Mouse (Mus musculus): ENCODE results near the gene Gdf15. TPM values are rescaled to one million over a fixed set of nuclear protein-coding genes. Genes with fewer than 3 reads are reported as not detected.

Gdf15 gene
- total RNA-seq, 2 experiments from 2014 or later: 1.4 to 2.0 TPM

DNA sequence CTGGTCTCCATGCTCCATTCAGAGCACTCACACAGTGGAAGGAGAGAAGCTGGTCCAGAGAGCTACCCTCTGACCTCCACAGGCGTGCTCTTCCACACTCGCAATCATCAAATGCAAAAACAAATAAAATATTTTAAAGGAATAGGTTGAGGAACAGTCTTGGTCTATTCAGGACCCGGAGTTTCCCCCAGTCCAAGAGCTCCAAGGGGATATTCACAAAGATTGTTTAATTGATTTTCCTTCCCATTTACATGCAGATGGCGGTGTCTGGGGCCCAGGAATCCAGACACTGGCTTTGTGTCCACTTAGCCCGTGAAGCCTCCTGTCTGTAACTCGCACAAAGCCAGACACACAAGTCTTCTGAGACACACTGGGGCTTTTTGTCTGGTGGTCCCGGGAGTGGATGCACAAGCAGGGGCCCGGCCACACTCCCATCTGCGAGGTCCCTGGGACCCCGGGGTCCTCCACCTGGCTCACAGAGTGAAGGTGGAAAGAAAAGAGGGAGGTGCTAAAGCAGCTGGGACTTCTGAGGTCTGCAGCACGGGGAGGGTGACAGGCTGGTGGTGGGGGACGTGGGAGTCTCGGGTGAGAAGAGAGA is 24.0 kb upstream of the Gdf15 start:
- no peak for DNase-seq

DNA sequence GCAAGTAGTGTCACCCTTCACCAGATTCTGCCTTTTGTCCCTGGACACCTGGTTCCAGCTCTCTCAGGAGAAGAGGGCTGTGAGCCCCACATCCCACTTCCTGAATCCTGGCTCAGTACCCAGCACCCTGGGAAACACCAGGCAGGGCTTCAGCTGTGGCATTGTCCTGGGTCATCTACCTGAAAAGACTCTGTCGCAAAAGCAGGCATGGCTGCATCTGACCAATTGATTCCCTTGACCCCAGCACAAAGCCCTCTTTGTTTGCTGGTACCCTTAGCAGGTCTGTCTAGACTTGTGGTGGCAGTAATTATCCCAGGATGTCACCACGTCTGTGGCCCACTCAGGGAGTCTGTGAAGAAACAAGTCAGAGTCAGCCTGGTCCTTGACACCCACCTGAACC is 23.2 kb upstream of the Gdf15 start:
- DNase-seq: no peak

- no peak for DNase-seq
Measured at GRCm38 (mm10) chr8:70654121-70654520, 21.9 kb upstream of the Gdf15 start.

DNA sequence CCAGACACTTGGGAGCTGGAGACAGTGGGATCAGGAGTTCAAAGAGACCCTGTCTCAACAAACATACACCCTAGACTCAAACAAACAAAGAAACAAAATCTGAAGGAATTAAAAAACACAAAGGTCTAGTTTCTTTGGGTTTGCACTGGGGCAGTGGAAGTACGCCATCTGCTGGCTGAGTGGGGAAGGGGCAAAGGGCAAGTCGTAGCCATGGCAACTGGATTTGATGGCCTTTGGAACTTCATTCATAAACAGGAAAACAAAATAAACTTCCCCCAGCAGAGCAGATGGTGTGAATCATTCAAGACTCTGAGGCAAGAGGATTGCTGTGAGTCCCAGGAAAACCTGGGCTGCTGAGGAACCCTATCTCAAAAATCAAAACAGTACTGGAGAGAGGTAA is 21.0 kb upstream of the Gdf15 start:
- DNase-seq: peak; percentile 62 to 74

DNA sequence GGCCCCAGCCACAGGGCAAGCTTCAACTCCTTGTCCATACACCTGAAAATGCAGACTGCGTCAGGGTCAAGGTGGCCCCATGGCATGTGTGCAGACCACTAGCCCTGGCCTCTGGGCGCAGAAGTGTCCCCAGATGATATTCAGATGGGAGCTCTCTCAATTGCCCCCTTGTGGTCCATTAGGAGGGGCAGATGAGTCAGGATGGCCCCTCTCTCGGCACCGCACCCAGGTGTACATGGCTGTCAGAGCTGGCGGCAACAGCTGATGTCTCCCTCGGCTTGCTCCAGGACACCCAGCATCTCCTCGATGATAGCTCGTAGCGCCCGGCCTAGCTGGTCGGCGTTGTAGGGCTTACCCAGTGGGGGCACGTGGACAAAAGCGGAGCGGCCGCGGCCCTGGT is 18.1 kb upstream of the Gdf15 start:
- DNase-seq: no peak

DNA sequence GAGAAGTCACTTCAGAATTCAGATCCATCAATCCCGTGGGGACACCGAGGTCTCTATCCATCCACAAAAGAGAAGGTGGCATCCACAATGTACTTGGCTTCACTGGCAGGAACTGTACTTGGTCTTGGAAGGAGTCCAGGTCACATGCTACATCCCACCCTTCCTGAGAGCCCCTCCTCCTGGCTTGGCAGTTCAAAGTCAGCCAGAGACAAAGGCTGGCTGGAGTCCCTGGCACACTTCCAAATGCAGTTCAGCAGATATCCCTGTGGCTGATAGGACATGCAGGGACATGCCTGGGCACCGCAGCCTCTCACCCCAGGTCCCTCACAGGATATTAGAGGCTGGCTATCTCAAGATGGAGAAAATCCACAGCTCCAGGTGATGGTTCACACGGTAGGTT is 17.1 kb upstream of the Gdf15 start:
- peak; percentile 92 to 95 for DNase-seq

GRCm38 (mm10) chr8:70648921-70649320 is 16.7 kb upstream of the Gdf15 start:
- DNase-seq: no peak

DNA sequence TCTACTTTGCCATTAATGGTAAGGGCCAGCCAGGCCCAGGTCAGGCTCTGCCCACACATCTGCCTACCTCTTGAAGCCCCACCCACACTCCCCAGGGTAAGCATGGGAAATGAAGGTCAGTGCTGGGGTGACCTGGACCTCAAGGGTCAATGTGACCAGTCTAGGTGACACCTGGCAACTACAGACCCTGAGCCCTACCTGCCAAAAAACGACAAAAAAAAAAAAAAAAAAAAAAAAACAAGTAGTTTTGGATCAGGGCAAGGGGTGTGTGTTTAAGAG is 15.8 kb upstream of the Gdf15 start:
- no peak for DNase-seq

DNA sequence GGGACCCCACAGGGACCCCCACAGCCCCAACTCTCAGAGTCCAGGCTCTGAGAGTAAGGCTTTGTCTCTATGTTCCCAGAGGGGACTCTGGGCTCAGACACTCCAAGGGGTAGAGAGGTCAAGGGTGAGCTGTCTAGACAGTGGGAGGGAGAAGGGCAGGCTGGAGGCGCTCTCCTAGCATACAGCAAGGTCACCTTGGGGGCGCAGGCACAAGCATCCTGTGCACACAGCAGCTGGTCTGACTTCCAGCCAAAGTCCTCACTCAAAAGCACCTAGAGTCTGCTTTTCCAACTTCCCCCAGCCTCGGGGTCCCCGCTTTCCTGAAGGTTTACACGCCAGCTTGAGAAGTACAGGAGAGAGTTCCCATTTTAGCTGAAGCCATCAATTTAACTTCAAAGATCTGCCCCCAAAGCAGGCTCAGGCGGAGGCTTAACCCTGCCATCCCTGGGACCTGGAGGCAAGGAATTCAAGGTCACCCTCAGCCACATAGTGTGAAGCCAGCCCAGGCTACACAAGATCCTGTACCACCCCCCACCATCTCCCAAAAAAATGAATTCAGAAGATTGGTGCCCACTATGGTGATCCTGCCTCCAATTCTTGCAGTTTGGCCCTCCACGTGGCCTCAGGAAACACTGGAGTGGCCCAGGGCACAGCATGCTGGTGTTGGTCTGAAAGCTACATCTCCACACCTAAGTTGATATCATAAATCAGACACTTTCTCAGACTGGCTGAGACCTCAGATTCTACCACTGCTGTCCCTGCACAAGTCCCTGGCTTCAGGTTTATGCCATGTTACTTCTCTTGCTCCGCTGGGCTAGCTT is 15.3 kb upstream of the Gdf15 start:
- peak; percentile 49 to 56 for DNase-seq

- no peak for DNase-seq
Measured at GRCm38 (mm10) chr8:70646775-70647174, 14.5 kb upstream of the Gdf15 start.

GRCm38 (mm10) chr8:70646369-70646768 is 14.1 kb upstream of the Gdf15 start:
- no peak for DNase-seq

- peak; percentile 70 to 74 for DNase-seq
Measured at GRCm38 (mm10) chr8:70645501-70646224, 13.4 kb upstream of the Gdf15 start.

GRCm38 (mm10) chr8:70644065-70644464 is 11.8 kb upstream of the Gdf15 start:
- DNase-seq: no peak

GRCm38 (mm10) chr8:70643019-70643418 is 10.8 kb upstream of the Gdf15 start:
- DNase-seq: no peak

DNA sequence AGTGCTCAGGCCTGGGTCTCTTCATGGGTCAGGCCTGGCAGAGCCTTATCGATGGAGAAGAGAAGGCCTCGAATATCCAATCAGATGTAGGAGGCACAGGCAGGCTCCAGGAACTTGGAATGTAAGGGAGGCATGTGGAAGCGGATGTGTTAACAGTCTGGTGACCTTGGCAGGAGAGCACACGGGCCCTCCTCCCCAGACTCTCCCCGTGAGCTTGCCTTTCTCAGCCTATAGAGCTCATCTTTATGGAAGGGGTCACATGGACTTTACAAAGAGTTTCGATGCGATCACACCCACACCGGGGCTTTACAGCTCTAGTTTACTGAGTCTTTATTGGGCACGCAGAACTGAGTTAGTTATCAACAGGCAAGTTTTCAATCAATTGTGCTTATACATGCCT is 6.5 kb upstream of the Gdf15 start:
- no peak for DNase-seq

DNA sequence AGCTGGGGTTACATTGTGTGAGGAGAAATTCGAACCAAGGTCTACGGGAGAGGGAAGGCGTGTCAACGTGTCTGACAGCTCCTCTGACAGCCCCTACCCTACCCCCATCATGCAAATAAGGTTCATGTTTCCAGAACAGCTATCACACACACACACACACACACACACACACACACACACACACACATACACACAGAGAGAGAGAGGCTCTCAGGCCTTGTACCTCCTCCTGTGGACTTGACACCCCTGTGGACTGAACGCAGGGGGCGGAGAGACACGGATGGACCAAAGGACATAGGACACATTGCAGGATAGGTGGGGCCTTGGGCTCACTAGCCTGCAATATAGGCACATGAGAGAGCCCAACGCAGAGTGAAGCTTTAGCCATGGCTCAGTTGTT is 4.6 kb upstream of the Gdf15 start:
- no peak for DNase-seq

GRCm38 (mm10) chr8:70635527-70635926 is 3.3 kb upstream of the Gdf15 start:
- DNase-seq: no peak

GRCm38 (mm10) chr8:70634066-70634465 is 1.8 kb upstream of the Gdf15 start:
- DNase-seq: peak; percentile 82 to 89

DNA sequence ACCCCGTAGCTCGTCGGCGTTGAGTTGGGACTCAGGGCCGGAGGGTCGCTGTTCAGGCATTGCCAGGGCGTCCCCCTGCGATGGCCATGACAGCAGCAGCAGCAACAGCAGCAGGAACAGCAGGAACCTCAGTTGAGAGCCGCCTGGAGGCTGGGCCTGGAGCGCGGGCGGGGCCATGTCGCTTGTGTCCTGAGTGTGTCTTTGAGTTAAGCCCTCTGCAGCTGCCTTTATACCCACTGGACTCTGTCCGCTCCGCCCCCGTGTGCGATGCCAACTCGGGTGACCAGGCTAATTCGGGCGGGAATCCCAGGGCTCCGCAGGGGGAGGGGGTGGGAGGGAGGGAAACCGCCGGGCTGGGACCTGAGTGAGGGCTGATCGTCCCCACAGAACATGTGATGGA is 820 bp downstream of the Gdf15 start:
- peak; percentile 59 to 67 for DNase-seq

GRCm38 (mm10) chr8:70630532-70631381 is 1.5 kb downstream of the Gdf15 start:
- DNase-seq: peak; percentile 65 to 83

DNA sequence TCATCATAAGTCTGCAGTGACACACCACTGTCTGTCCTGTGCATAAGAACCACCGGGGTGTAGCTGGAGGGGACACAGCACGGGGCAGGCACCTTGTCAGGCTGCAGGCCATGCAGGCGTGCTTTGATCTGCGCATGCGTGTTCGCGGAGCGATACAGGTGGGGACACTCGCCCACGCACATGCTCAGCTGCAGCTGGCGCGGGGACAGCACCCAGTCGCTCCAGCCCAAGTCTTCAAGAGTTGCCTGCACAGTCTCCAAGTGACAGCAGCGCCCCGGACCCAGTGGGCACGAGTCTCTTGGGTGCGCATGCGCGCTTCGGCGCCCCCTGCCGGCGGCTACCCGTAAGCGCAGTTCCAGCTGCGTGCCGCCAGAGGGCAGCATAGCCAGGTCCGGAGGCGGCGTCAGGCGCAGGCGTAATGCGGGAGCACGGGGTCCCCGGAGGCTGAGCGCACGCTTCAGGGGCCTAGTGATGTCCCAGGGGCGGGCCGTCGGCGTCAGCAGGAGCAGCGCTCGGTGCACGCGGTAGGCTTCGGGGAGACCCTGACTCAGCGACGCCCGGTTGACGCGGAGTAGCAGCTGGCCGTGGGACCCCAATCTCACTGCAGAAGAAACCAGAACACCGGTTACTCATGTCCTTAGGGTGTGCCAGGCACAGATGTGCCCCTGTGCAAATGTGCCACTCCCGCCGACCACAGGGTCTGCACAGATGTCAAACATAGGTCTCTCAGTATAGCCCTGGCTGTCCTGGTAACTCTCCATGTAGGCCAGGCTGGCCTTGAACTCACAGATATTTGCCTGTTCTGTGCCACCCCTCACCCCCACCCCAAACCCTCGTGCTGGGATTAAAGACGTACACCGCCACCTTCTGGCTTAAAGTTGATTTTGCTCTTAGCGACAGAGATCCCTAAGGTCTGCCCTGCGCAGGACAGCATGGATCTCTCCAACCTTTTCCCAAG is 2.4 kb downstream of the Gdf15 start:
- peak; percentile 90 to 92 for DNase-seq
